Mouse (Mus musculus) frontal cortex, adult 2 months (tissue): ENCODE results near the gene Cdc25b. TPM values are rescaled to one million over a fixed set of nuclear protein-coding genes. Genes with fewer than 3 reads are reported as not detected.

Experiments
- DNase-seq, 2 experiments: peaks; one replicate each; pipeline ENCODE4 v3.0.0; 2022; ENCODE audit warnings: low spot score in 1 of 2; ENCODE audit errors: extremely low spot score in 1 of 2
- polyA plus RNA-seq: library from polyadenylated mRNA; depleted of rRNA; stranded (reverse); fragments of >200 nt; gene quantifications from 2 replicates; pipeline ENCODE4 v1.2.3, GENCODE M21; 2012

Cdc25b gene
- polyA plus RNA-seq, 1 experiment, result 27.6 TPM

DNA sequence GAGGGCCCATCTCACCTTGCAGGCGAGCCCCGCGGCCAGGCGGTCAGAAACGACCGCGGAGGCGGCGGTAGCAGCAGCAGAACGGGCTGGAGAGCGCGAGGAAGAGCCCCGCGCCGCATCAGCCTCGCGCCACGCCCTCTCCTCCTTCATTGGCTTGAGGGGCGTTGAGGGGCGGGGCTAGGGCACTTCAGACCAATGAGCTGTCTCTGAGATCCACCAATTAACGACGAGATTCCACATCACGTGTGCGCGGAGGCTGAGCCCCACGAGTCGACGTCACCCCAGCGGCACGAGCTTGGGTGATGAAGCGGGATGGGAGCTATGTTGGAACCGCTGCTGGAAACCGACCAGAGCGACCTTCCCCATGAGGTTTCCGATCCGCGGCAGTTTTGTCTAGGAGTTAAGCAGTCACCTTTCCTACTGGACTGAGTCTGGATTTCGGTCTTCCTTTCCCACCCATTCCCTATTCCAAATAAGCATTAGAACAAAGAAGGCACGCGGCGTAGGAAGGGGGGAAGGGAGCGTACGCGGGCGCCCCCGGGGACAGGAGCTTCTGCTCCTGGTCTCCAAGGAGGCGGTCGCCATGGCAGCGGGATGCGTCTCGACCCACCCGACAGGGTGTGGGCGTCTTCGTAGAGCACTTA is 26.7 kb upstream of the Cdc25b start, which contains the start of gene 1700037H04Rik:
Gene 1700037H04Rik, minus strand, starts transcription at position 144 of the 644 bp plus-strand sequence.
- peak; percentile 94 to 96 for DNase-seq

DNA sequence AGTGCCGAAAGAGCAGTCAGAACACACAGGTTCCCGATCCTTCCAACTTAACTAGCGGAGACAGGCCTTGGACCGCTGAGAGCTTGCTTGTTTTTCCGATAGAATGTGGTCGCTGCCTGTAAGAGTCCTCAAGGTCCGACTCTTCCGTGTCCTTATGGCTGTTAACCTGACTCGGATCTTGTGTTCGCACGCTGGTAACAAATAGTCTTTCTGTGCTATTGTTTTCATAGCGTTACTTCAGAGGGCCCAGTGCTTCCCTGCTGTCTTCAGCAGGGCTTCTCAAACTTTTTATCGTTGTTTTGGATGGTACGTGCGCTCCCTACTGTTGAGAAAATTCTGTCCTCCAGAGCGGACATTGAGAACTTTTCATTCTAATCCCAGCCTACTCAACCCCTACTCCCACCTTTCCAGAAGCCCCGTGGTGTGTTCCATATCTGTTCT is 26.1 kb upstream of the Cdc25b start:
- DNase-seq, result peak in 1 of 2 experiments; percentile 54

DNA sequence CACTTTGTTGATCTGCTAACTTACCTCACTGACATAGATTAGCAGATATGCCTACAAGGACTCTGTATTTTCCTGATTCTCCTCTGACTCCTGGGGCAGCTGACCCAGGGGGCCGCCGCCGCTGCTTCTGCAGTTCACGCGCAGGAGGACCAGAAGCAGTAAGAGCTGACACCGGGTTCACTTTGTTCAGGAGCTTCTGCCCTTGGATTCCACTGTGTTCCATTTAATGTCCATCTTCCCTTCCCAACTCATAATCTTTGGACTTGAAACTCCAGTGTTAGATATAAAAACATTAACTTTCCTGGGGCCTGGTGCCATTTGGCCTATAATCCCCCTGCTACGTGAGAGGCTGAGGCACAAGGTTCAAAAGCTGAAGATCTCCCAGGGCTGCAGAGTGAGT is 22.8 kb upstream of the Cdc25b start:
- DNase-seq, result no peak

DNA sequence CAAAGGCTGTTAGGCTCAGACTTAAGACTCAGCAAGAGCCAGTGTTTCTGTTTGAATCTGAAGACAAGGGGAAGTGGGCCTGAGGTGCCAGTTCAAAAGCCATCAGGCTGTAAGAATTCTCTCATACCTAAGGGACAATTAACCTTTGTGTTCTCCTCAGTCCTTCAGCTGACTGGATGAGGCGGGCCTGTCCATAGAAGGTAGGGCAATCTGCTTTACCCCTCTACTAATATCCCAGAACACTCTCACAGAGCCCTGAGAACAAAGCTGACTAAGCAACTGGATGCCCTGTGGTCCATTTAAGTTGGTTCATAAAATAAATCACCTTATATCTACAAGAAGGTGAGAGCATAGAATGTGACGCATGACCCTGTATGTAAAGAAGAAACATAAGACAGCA is 20.6 kb upstream of the Cdc25b start:
- DNase-seq, result no peak

DNA sequence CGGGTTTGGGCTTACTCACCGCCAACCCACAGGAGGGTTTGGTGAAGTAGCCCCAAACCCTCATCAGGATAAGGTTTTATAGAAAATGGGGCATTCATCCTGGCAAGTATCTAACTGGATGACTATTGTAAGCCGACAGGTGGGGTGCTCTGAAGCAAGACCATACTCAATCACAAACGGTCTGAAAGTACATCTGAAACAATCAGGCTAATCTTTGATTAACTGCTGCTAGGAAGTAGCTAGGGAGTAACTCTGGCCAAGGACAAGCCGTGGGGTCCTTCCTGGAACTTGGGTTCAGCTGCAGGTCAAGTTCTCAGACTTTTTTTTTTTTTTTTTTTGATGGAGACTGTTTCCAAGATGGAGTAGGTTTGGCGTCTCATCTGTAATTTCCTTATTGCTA is 18.8 kb upstream of the Cdc25b start:
- DNase-seq, result no peak

DNA sequence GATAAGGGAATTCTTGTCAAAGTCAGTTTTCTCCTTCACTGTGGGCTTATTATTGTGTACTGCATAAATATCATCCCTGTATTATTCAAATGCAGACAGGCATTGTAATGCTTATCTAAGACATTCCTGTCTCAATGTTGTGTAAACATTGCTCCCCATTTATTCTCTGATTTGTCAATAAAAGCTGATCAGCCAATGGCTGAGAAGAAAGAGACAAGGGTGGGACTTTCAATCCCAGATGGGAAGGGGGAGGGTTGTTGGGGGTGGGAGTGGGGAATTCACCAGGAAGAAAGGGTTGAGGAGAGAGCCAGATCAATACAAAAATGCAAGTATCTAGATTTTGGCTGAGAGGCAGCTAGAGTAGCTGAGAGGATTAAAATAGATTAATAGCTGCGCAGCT is 17.8 kb upstream of the Cdc25b start:
- no peak for DNase-seq

DNA sequence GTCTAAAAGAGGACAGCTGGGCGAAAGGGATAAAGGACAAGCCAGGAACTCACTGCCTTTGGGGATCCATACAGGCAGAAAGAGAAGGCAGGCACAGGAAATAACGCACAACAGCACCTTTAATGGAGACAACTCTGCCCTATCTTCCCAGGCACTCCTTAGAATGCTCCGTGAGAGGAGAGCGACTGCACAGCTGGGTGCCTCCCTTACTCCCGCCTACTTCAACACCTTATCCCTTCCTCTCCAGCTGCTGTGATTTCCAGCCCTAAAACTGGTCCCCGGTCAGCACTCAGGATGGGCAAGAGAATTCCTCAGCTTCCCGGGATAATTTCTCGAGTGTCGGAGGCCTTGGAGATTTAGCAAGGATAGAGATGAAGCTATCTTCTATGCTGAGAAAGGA is 15.8 kb upstream of the Cdc25b start:
- DNase-seq, result no peak

DNA sequence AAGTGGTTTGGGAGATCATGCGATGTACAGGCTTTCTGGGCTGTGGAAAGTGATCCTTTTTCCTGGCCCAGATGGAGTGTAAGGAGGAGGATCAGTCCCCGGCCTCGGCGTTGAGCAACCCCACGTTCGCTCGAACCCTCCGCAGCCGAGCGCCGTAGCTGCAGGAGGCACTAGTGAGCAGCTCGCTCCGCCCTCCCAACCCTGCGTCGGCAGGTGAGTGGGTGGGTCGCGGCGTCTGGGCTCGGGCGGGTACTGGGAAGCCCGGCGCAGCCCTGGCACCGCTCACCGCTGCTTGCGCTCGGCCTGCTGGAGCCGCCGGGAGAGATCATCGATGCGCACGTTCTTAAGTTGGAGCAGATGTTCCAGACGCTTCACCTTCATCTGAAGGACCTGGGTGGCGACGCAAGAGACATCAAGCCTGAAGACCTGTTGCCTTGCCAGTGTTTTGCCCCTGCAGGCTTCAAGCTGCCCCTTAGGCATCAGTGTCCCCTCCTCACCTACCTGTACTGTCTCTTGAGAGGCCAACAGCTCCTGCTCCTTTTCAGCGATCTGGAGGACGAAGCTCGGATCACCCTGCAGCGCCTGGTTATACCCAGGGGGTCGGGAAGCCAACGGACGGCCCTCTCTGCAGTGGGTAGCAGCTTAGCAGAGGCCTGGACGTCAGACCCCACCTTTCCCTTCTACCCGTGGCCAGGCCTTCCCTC is 15.2 kb upstream of the Cdc25b start:
- peak in 1 of 2 experiments; percentile 81 for DNase-seq

DNA sequence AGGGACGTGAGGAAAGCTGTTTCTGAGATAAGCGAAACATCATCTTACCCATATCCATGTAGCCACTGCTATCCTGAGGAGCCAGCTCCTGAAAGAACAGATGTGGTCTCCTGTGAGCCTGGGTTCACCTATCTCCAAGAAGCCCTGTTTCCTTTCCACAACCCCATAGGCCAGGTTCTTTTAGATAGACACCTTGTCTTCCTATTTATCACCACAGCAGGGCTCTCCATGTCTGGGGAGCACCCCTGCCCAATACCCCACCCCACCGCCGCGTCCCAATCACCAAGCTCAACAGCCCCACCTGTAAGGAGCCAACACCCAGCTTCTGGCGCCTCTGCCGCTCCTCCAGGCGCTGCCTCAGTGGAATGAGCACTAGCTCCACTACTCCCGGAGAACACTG is 14.4 kb upstream of the Cdc25b start:
- DNase-seq, result no peak

DNA sequence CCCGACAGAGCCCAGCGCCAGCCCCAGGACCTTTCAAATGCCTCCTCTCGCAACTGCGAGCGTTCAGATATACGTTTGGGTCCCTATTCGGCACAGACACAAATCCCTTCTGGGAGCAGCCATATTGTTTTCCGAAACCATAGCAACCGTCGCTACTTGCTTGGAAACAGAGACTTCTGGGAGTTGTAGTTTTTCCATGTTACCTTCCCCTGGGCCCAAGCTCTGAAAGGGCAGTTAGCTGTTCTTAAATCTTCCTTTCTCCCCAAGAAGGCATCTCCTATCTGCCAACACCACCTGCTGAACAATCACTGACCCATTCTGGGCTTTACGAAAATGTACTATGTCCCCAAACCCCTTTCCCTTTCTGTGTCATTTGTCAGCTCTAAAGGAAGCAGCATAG is 12.0 kb upstream of the Cdc25b start:
- DNase-seq, result peak; percentile 74 to 84

DNA sequence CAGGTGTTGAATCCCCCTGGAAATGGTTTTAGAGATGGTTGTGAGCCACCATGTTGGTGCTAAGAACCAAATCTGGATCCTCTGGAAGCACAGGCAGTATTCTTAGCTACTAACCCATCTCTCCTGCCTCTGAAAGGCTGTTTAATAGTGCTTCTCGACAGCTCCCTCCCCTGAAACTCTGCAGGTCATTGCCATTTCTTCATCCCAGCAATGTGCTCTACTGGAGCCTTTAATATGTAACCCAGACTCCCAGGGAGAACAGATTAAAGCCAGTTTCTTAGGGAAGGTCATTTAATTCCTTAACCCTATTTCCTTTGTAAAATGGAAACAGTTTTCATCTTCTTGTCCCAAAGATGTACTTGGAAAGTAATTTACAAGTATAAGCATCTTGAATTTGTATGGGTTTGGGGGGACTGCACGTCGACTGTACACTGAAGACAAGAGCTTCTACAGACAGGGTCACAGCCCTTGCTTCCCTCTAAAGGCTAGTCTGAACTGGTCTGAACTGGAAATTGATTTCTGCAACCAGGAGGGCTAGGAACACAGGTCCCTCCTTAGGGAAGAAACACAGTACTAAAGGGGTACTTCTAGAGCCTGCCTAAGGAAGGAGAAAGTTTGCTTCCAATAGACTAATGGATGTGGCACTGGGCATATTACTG is 11.3 kb upstream of the Cdc25b start:
- DNase-seq, result no peak

DNA sequence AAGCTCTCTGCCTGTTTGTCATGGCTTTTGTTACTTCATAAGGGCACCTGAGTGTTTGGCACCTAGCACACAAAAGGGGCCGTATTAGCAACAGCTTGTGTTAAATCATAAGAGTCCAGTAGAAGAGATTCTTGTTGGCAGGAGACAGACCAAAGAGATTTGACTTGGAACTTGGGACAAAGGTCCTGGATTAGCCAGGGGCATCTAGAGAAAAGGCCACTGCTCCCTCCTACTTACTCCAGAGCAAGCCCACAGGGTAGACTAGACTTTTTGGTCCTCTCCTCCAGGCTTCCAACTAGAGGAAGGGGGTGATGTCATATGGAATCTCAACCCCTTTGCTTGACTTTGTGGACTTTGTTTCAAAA is 10.8 kb upstream of the Cdc25b start:
- DNase-seq, result no peak

DNA sequence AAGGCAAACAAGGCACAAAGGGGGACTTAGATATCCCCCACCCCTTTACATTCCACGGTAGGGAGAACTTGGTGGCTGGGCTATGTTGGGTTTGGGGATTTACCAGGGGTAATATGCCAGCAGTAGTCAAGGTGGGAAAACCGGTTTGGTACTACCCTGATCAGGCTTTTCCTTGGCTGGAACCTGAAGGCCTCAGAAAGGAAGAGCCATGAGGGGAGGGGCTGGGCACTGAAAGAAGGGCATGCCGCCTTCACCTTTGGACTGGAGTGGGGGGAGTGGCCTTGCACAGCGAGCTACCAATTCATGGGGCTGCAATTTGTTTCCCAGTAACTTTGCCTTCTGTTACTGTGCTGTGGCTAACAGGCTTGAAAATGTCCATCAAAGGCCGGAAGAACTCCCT is 10.3 kb upstream of the Cdc25b start:
- DNase-seq, result no peak

DNA sequence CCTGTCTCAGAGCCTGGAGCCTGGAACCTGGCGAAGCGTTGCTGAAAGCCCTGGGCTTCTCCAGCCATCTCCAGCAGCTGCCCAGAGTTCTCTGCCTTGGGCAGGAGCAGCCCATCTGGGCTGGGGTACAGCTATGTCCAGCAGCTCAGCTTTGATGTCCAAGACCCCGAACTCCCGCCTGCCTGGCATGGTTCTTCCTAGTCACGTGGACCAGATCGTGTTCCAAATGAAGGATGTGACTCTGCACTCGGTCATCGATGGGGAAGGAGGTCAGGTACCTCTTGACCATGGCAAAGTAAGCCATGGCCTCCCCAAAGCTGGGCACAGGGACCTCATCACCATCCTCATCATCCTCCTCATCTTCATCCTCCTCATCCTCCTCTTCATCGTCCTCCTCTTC is 8.8 kb upstream of the Cdc25b start:
- no peak for DNase-seq

DNA sequence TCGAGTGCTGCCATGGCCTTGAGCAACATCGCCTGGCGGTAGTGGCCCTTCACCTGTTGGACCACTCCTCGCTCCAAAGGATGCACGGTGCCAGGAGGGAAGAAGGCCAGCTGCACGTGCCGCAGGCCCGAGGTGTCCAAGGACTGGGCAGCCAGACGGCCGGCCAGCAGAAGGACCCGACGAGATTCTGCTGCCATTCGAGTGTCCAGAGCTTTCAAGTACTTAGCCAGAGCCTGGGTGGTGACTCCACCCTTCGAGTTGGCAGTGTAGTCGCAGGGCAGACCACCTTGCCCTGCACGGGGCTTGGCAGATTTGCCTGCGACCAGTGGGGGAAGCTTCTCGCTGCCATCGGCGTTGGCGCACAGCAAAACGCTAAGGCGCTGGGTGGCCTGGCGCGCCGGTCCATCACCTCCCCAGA is 7.9 kb upstream of the Cdc25b start:
- no peak for DNase-seq

DNA sequence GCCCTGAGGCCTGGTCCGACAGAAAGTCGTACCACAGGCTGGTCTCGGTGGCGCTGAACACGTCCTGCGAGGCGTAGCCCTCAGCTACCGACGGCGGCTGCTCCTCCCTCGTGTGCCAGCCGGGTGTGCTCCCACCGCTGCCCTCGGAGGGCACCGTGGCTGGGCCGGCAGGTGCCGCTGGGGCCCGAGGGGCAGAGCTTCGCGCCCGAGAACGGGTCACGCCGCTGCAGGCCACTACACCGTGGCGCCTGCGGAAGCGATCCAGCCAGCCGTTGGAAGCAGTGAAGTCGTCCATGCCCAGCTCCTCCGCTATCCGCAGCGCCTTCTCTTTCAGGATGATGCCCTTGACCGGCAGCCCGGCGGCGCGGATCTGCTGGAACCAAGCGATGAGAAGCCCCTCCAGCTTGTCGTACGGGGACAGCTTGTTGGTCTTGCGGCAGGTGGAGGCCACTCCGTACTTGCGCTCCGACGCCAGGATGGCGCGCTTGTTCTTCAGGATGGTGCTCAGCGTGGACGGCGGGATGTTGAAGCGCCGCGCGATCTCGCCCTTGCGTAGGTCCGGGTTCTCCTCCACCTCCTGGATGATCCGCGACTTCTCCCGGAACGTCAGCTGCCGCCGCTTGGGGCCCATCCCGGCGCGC is 7.4 kb upstream of the Cdc25b start:
- DNase-seq, result peak in 1 of 2 experiments; percentile 49

DNA sequence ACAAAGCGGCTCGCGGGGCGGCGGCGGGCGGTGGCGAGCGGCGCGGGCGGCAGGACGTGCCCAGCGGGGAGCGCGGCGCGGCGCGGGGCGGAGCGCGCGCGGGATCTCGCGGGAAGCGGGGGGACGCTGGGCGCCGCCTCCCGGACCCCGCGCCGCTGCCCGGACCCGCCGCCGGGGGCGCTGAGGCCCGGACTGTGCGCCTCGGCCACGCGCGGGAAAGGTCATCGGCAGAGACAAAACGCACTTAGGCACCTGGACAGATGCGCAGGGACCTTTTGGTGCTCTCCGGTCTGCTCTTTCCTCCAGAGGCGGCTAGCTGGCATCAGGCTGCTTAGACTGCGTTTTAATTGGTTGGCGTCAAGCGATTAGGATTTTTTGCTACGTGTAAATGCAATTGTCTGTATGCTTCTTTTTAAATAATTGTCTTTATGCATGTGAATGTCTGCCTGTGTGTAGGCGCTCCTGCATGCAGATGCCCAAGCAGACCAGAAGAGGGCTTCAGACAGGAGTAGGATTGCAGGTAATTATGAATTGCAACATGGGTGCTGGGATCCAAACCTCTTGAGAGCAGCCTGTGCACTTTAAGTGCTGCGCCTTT is 6.7 kb upstream of the Cdc25b start, which contains the start of gene Cenpb:
Gene Cenpb, minus strand, starts transcription at position 78 of the 598 bp plus-strand sequence.
- peak; percentile 63 to 81 for DNase-seq

DNA sequence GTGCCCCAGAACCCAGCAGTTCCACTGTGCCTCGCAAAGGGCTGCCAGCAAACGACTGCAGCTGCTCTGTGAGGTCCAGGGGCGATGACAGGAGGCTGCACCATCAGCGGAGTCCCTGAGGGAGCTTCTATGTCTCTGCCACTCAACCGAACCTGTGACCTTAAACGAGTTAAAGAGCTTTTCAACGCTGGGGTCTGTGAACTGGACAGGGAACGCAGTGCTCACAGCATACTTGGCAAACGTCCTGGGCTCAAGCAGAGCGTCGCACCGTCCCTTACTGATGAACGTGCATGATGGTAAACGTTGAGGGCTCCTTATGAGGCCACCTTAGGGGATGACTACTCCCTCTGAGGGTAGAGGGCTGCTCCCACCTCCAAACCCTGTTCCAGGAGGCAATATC is 406 bp upstream of the Cdc25b start:
- no peak for DNase-seq

DNA sequence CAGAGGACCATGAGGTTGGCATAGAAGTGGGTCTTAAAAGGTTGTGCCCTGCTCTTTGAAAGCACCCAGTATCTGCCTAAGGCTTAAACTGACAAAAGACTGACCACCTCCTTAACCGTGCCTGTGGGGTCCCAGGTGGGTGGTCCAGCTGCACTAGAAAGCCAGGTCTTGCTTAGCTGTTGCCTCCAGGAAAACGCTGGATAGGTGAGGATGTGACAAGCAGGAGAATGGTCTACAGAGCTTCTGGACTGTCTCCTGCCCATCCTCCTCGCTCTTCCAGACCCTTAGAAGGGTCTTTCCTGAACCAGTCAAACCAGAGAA is 813 bp downstream of the Cdc25b start:
- DNase-seq, result no peak

DNA sequence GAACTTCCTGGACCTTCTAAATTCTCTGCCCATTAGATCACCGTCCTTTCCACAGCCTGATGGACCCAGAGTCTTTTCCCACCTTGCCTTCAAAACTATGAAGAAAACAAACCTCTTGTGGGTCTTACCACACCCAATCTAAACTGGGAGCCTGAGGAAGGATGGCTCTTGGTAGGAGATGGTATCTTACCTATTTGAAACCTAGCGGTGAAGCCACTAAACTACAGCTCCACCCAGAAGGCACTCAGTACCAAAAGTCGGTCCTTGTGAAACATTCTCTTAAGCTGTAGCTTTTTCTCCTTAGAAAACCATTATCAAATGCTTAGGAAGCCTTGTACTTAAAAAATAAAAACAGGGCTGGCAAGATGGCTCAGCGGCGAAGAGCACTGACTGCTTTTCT is 1.6 kb downstream of the Cdc25b start:
- no peak for DNase-seq
